Mouse (Mus musculus): Measurements from ENCODE around the gene 1700025G04Rik. TPM values are rescaled to one million over a fixed set of nuclear protein-coding genes. Genes with fewer than 3 reads are reported as not detected.
"Not testable (repeated sequence)": the region's sequence is repeated elsewhere in the genome, so short reads cannot be mapped to it uniquely, and the experiment has no call there.

The 1700025G04Rik gene
- total RNA-seq, 2 experiments from 2014 or later, result 21.8 to 26.0 TPM

GRCm38 (mm10) chr1:151872971-151873370 is 217.0 kb downstream of the 1700025G04Rik start:
- no peak for ATAC-seq (replicated peaks; ENCODE audit: poor library complexity, severe bottlenecking)

- ATAC-seq (replicated peaks; ENCODE audit: poor library complexity, severe bottlenecking), result no peak
Measured at GRCm38 (mm10) chr1:151864326-151864725, 225.6 kb downstream of the 1700025G04Rik start.

- ATAC-seq (replicated peaks; ENCODE audit: poor library complexity, severe bottlenecking), result no peak
Measured at GRCm38 (mm10) chr1:151863797-151864147, 226.2 kb downstream of the 1700025G04Rik start.

- ATAC-seq (replicated peaks; ENCODE audit: poor library complexity, severe bottlenecking), result no peak
Measured at GRCm38 (mm10) chr1:151863135-151863796, 226.7 kb downstream of the 1700025G04Rik start.

- ATAC-seq (replicated peaks; ENCODE audit: poor library complexity, severe bottlenecking), result no peak
Measured at GRCm38 (mm10) chr1:151862109-151862508, 227.8 kb downstream of the 1700025G04Rik start.

- ATAC-seq (replicated peaks; ENCODE audit: poor library complexity, severe bottlenecking), result peak; percentile 70
Measured at GRCm38 (mm10) chr1:151861334-151861995, 228.5 kb downstream of the 1700025G04Rik start.

GRCm38 (mm10) chr1:151858474-151858873 is 231.5 kb downstream of the 1700025G04Rik start:
- no peak for ATAC-seq (replicated peaks; ENCODE audit: poor library complexity, severe bottlenecking)

- no peak for ATAC-seq (replicated peaks; ENCODE audit: poor library complexity, severe bottlenecking)
Measured at GRCm38 (mm10) chr1:151855561-151855960, 234.4 kb downstream of the 1700025G04Rik start.

GRCm38 (mm10) chr1:151851976-151852375 is 237.9 kb downstream of the 1700025G04Rik start:
- ATAC-seq (replicated peaks; ENCODE audit: poor library complexity, severe bottlenecking), result no peak

- ATAC-seq (replicated peaks; ENCODE audit: poor library complexity, severe bottlenecking), result no peak
Measured at GRCm38 (mm10) chr1:151851051-151851848, 238.7 kb downstream of the 1700025G04Rik start.

GRCm38 (mm10) chr1:151849993-151850608 is 239.8 kb downstream of the 1700025G04Rik start:
- ATAC-seq (replicated peaks; ENCODE audit: poor library complexity, severe bottlenecking), result no peak

GRCm38 (mm10) chr1:151848286-151848685 is 241.6 kb downstream of the 1700025G04Rik start:
- no peak for ATAC-seq (replicated peaks; ENCODE audit: poor library complexity, severe bottlenecking)

GRCm38 (mm10) chr1:151845926-151846782 is 243.8 kb downstream of the 1700025G04Rik start:
- no peak for ATAC-seq (replicated peaks; ENCODE audit: poor library complexity, severe bottlenecking)

- no peak for ATAC-seq (replicated peaks; ENCODE audit: poor library complexity, severe bottlenecking)
Measured at GRCm38 (mm10) chr1:151845252-151845832, 244.6 kb downstream of the 1700025G04Rik start.

- not testable (repeated sequence) for ATAC-seq (replicated peaks; ENCODE audit: poor library complexity, severe bottlenecking)
Measured at GRCm38 (mm10) chr1:151840345-151840744, 249.6 kb downstream of the 1700025G04Rik start.

- no peak for ATAC-seq (replicated peaks; ENCODE audit: poor library complexity, severe bottlenecking)
Measured at GRCm38 (mm10) chr1:151835261-151835660, 254.7 kb downstream of the 1700025G04Rik start.

GRCm38 (mm10) chr1:151831791-151832190 is 258.1 kb downstream of the 1700025G04Rik start:
- no peak for ATAC-seq (replicated peaks; ENCODE audit: poor library complexity, severe bottlenecking)

- no peak for ATAC-seq (replicated peaks; ENCODE audit: poor library complexity, severe bottlenecking)
Measured at GRCm38 (mm10) chr1:151825065-151825464, 264.9 kb downstream of the 1700025G04Rik start.

- ATAC-seq (replicated peaks; ENCODE audit: poor library complexity, severe bottlenecking), result no peak
Measured at GRCm38 (mm10) chr1:151820457-151820856, 269.5 kb downstream of the 1700025G04Rik start.

Measured in granulocyte monocyte progenitor cell, adult 5-6 weeks (primary cell).